Mouse (Mus musculus): Measurements from ENCODE around the gene Ptpn3. TPM values are rescaled to one million over a fixed set of nuclear protein-coding genes. Genes with fewer than 3 reads are reported as not detected.

Ptpn3 gene
- polyA plus RNA-seq, 1 experiment from 2014 or later = 1.0 TPM

DNA sequence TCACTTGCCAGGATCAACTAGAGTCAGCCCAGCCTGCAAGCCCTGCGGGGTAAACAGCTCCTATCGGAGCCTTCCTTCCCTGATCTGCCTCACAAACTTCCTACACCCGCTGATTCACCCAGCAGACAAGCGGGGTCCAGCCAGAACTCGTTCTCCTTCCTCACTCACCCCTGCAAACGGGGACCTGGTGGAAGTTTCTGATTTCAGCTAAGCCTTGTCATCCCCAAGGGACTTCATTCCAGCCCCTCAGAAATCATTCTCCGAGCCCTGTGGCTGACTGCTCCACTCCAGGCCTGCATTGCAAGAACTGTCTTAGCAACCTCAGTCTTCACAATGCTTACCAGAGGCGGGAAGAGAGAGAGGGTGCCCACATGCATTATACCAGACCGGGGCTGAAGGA is 39.8 kb downstream of the Ptpn3 start:
- Histone ChIP-seq H3K4me1 (ENCODE audit: control insufficient read depth, low read depth, low read length) (no peaks in the 10 kb centered on the region), H3K27me3 (ENCODE audit: control insufficient read depth, insufficient read depth, low read depth, low read length) (no peaks in the 10 kb centered on the region), H3K4me3 (ENCODE audit: low read depth, low read length) (no peak overlapping the region), H3K4me2 (ENCODE audit: low read depth, low read length) (no peak overlapping the region), H3K36me3 (ENCODE audit: control insufficient read depth, insufficient read depth) (no peaks in the 10 kb centered on the region), H3K27ac (ENCODE audit: low read length) (no peak overlapping the region), H3K9me3 (replicated peaks; ENCODE audit: control insufficient read depth, low read length) (no peaks in the 10 kb centered on the region), H3K9ac (ENCODE audit: low read depth, low read length) (no peak overlapping the region)
- ATAC-seq (ENCODE audit: low read depth) = no peak
- 53% methylated on average over 9 of the region's 9 CpGs for WGBS (ENCODE audit: insufficient replicate concordance)

DNA sequence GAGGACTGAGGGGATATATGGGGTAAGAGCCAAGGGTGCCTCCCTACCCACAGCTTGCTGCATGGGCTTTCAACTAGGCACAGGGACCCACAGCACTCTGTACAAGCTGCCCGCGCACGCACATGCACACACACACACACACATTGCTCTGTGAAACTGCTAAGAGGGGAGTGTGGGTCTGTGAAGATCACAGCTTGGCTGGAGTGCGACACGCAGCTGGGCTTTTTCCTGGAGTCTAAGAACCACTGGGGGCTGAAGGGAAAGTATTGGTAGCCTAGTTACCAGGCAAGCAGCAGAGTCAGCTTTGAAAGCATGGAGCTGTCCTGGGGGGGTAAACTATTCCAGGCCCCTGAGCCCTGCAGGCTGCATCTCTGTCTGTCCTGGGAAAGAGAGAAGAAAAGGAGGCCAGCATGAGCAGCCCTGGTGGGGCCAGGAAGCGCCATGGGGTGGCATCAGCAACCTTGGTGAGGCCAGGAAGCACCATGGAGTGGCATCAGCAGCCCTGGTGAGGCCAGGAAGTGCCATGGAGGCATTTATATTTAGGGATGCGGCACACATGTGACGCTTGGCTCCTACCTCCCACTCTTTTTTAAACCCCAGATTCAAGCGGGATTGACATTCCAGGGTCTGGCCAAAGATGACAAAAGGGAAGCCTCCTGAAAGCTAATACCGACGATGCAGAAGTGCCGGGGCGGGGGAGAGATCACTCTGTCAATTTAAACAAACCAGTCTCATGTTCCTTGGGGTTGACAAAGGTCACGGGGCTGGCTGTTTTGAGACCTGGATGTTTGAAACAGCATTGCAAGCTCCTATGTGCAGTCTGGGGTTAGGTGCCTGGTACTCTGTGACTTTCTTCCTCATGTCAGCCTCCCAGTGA is 43.2 kb downstream of the Ptpn3 start:
- H3K9me3 ChIP-seq (replicated peaks; ENCODE audit: control insufficient read depth, low read length) = no peaks in the 10 kb centered on the region
- no peaks in the 10 kb centered on the region for H3K36me3 ChIP-seq (ENCODE audit: control insufficient read depth, insufficient read depth)
- H3K4me1 ChIP-seq (ENCODE audit: control insufficient read depth, low read depth, low read length) = no peaks in the 10 kb centered on the region
- no peaks in the 10 kb centered on the region for H3K27me3 ChIP-seq (ENCODE audit: control insufficient read depth, insufficient read depth, low read depth, low read length)
- H3K27ac ChIP-seq (ENCODE audit: low read length) = no peak overlapping the region
- no peak overlapping the region for H3K9ac ChIP-seq (ENCODE audit: low read depth, low read length)
- WGBS (ENCODE audit: insufficient replicate concordance) = 58% methylated on average over 14 of the region's 14 CpGs
- no peak for ATAC-seq (ENCODE audit: low read depth)
- no peak overlapping the region for H3K4me3 ChIP-seq (ENCODE audit: low read depth, low read length)
- no peak overlapping the region for H3K4me2 ChIP-seq (ENCODE audit: low read depth, low read length)

DNA sequence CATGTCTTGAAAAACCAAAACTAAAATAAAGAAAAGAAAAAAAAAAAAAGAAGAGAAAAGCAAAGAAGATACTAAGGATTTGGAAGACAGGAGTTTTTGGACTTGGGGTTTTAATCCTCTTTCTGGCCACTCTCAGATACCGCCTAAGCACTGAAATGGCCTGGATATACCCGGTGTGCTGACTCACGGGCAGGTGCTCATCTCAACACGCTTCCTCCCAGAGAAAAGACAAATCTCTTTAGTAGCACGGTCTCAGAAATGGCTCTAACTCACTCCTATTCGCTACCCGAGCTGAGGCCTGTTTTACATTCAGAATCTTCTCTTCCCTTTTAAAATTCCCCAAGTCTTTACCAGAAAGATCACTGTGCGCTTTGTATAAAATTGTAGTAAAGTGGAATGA is 44.2 kb downstream of the Ptpn3 start:
- no peak overlapping the region for H3K27ac ChIP-seq (ENCODE audit: low read length)
- ATAC-seq (ENCODE audit: low read depth) = no peak
- no peak overlapping the region for H3K4me3 ChIP-seq (ENCODE audit: low read depth, low read length)
- 71% methylated on average over 8 of the region's 8 CpGs for WGBS (ENCODE audit: insufficient replicate concordance)
- no peak overlapping the region for H3K4me2 ChIP-seq (ENCODE audit: low read depth, low read length)
- no peaks in the 10 kb centered on the region for H3K36me3 ChIP-seq (ENCODE audit: control insufficient read depth, insufficient read depth)
- H3K4me1 ChIP-seq (ENCODE audit: control insufficient read depth, low read depth, low read length) = no peaks in the 10 kb centered on the region
- no peaks in the 10 kb centered on the region for H3K9me3 ChIP-seq (replicated peaks; ENCODE audit: control insufficient read depth, low read length)
- H3K27me3 ChIP-seq (ENCODE audit: control insufficient read depth, insufficient read depth, low read depth, low read length) = no peaks in the 10 kb centered on the region
- no peak overlapping the region for H3K9ac ChIP-seq (ENCODE audit: low read depth, low read length)

DNA sequence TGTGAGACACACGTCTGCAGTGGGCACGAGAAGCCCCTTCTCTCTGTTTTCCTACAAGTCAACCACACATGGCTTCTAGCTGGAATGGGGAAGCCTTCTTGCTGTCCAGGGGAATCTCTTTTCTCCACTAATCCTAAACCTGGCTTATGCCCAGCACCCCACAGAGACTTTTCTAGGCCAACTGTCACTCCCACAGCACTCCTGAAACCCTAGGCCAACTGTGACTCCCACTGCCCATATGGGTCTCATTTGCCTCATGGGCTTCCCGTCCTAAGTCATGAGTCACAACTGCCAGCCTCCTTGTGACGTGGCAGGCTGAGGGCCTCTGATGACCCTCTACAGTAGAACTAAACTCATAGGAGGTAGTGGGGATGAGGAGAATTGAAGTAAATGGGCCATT is 44.9 kb downstream of the Ptpn3 start:
- Histone ChIP-seq H3K27ac (ENCODE audit: low read length) (no peak overlapping the region), H3K9ac (ENCODE audit: low read depth, low read length) (no peak overlapping the region), H3K4me2 (ENCODE audit: low read depth, low read length) (no peak overlapping the region), H3K27me3 (ENCODE audit: control insufficient read depth, insufficient read depth, low read depth, low read length) (no peaks in the 10 kb centered on the region), H3K36me3 (ENCODE audit: control insufficient read depth, insufficient read depth) (no peaks in the 10 kb centered on the region), H3K4me3 (ENCODE audit: low read depth, low read length) (no peak overlapping the region), H3K4me1 (ENCODE audit: control insufficient read depth, low read depth, low read length) (no peaks in the 10 kb centered on the region), H3K9me3 (replicated peaks; ENCODE audit: control insufficient read depth, low read length) (no peaks in the 10 kb centered on the region)
- WGBS (ENCODE audit: insufficient replicate concordance) = 52% methylated on average over 4 of the region's 4 CpGs
- no peak for ATAC-seq (ENCODE audit: low read depth)

DNA sequence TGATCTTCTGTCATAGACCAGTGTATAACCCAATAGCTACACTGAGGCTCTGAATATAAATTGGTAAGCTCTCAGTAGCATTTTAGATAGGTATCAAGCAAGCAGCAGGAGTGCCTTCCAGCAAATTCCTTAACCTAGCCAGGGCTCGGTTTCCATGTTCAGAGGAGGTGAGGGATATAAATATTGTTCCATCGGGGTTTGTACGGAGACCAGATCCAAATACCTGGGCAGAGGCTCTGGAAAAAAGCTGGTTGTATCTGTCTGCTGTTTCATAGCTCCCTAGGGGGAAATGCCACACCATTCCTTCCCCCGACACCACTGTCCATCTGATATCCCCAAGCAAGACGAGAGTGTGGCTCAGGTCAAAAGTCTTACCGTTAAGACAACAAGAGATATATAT is 47.2 kb downstream of the Ptpn3 start:
- H3K27me3 ChIP-seq (ENCODE audit: control insufficient read depth, insufficient read depth, low read depth, low read length) = no peaks in the 10 kb centered on the region
- no peak overlapping the region for H3K4me2 ChIP-seq (ENCODE audit: low read depth, low read length)
- no peaks in the 10 kb centered on the region for H3K4me1 ChIP-seq (ENCODE audit: control insufficient read depth, low read depth, low read length)
- no peaks in the 10 kb centered on the region for H3K9me3 ChIP-seq (replicated peaks; ENCODE audit: control insufficient read depth, low read length)
- no peaks in the 10 kb centered on the region for H3K36me3 ChIP-seq (ENCODE audit: control insufficient read depth, insufficient read depth)
- ATAC-seq (ENCODE audit: low read depth) = no peak
- H3K4me3 ChIP-seq (ENCODE audit: low read depth, low read length) = no peak overlapping the region
- WGBS (ENCODE audit: insufficient replicate concordance) = 54% methylated on average over 6 of the region's 6 CpGs
- H3K27ac ChIP-seq (ENCODE audit: low read length) = no peak overlapping the region
- H3K9ac ChIP-seq (ENCODE audit: low read depth, low read length) = no peak overlapping the region

DNA sequence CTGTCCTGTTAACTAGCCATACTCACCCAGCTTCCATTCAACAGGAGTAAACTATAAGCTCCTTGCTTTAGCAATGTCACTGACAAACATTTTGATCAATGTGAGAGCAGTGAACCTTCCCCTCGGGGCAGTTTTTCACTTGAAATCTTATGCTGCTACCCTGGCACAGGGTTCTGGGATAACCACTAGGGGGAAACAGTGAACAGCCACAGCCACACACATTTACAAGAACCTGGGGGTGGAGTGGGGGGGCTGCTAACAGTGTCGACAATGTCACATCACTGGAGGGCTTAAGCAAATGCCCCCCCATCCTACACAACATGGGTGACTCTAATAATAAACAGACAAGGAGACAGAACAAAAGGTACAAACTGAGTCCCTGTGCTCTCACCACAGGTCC is 51.0 kb downstream of the Ptpn3 start:
- 17% methylated on average over 2 of the region's 2 CpGs for whole genome bisulfite sequencing (ENCODE audit: insufficient replicate concordance)

DNA sequence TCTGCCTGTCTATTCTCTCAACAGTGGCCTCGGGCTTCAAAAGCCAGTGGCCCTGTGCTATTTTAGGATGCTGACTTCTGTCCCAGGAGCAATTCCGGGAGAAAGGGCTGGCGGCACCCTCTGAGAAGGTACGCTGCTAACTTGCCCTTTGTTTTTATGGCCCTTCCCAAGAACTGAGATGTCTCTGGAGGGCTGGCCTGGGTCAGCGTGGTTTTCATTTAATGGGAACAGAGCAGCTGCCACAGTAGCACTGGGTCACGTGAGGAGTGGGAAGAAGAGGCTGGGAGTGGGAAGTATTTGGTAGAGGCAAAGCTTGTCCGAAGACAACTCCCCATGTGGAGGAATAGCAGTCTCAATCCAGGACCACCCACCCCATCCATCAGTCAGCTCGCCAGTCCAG is 52.5 kb downstream of the Ptpn3 start:
- no peak overlapping the region for H3K27ac ChIP-seq (ENCODE audit: low read length)
- H3K9ac ChIP-seq (ENCODE audit: low read depth, low read length) = no peak overlapping the region
- no peak overlapping the region for H3K4me3 ChIP-seq (ENCODE audit: low read depth, low read length)
- H3K9me3 ChIP-seq (replicated peaks; ENCODE audit: control insufficient read depth, low read length) = no peaks in the 10 kb centered on the region
- WGBS (ENCODE audit: insufficient replicate concordance) = 58% methylated on average over 8 of the region's 8 CpGs
- no peaks in the 10 kb centered on the region for H3K4me1 ChIP-seq (ENCODE audit: control insufficient read depth, low read depth, low read length)
- H3K27me3 ChIP-seq (ENCODE audit: control insufficient read depth, insufficient read depth, low read depth, low read length) = no peaks in the 10 kb centered on the region
- H3K36me3 ChIP-seq (ENCODE audit: control insufficient read depth, insufficient read depth) = no peaks in the 10 kb centered on the region
- no peak overlapping the region for H3K4me2 ChIP-seq (ENCODE audit: low read depth, low read length)
- no peak for ATAC-seq (ENCODE audit: low read depth)

More for the DNA sequence above, 51.0 kb downstream of the Ptpn3 start:
- Histone ChIP-seq H3K9ac (ENCODE audit: low read depth, low read length) (no peak overlapping the region), H3K9me3 (replicated peaks; ENCODE audit: control insufficient read depth, low read length) (no peaks in the 10 kb centered on the region), H3K4me2 (ENCODE audit: low read depth, low read length) (no peak overlapping the region), H3K36me3 (ENCODE audit: control insufficient read depth, insufficient read depth) (no peaks in the 10 kb centered on the region), H3K27me3 (ENCODE audit: control insufficient read depth, insufficient read depth, low read depth, low read length) (no peaks in the 10 kb centered on the region), H3K4me1 (ENCODE audit: control insufficient read depth, low read depth, low read length) (no peaks in the 10 kb centered on the region), H3K27ac (ENCODE audit: low read length) (no peak overlapping the region), H3K4me3 (ENCODE audit: low read depth, low read length) (no peak overlapping the region)
- ATAC-seq (ENCODE audit: low read depth) = no peak

- no peak overlapping the region for H3K27ac ChIP-seq (ENCODE audit: low read length)
- WGBS (ENCODE audit: insufficient replicate concordance) = 79% methylated on average over 10 of the region's 10 CpGs
- no peak overlapping the region for H3K4me2 ChIP-seq (ENCODE audit: low read depth, low read length)
- no peak overlapping the region for H3K9ac ChIP-seq (ENCODE audit: low read depth, low read length)
- no peaks in the 10 kb centered on the region for H3K4me1 ChIP-seq (ENCODE audit: control insufficient read depth, low read depth, low read length)
- no peak for ATAC-seq (ENCODE audit: low read depth)
- H3K9me3 ChIP-seq (replicated peaks; ENCODE audit: control insufficient read depth, low read length) = no peaks in the 10 kb centered on the region
- no peaks in the 10 kb centered on the region for H3K36me3 ChIP-seq (ENCODE audit: control insufficient read depth, insufficient read depth)
- no peak overlapping the region for H3K4me3 ChIP-seq (ENCODE audit: low read depth, low read length)
- H3K27me3 ChIP-seq (ENCODE audit: control insufficient read depth, insufficient read depth, low read depth, low read length) = no peaks in the 10 kb centered on the region
Observed at GRCm38 (mm10) chr4:57244874-57245273, 56.8 kb downstream of the Ptpn3 start.

GRCm38 (mm10) chr4:57243312-57243711 is 58.3 kb downstream of the Ptpn3 start:
- Histone ChIP-seq H3K4me1 (ENCODE audit: control insufficient read depth, low read depth, low read length) (no peaks in the 10 kb centered on the region), H3K4me3 (ENCODE audit: low read depth, low read length) (no peak overlapping the region), H3K27me3 (ENCODE audit: control insufficient read depth, insufficient read depth, low read depth, low read length) (no peaks in the 10 kb centered on the region), H3K4me2 (ENCODE audit: low read depth, low read length) (no peak overlapping the region), H3K9me3 (replicated peaks; ENCODE audit: control insufficient read depth, low read length) (no peaks in the 10 kb centered on the region), H3K36me3 (ENCODE audit: control insufficient read depth, insufficient read depth) (no peaks in the 10 kb centered on the region), H3K9ac (ENCODE audit: low read depth, low read length) (no peak overlapping the region), H3K27ac (ENCODE audit: low read length) (no peak overlapping the region)
- WGBS (ENCODE audit: insufficient replicate concordance) = 42% methylated on average over 11 of the region's 11 CpGs
- no peak for ATAC-seq (ENCODE audit: low read depth)

Measured in liver, embryonic 16.5 days (tissue).